Mouse (Mus musculus) left cerebral cortex, postnatal 4 days (tissue): ENCODE data around the gene Ncam1. TPM values are rescaled to one million over a fixed set of nuclear protein-coding genes. Genes with fewer than 3 reads are reported as not detected.
A peak's percentile ranks its signal among the peaks of the same experiment; 100 is the strongest.

Source experiments
- DNase-seq: peaks from one replicate; pipeline ENCODE4 v3.0.0-alpha.2; 2022
- intact Hi-C: fragments of 180-260 bp; cut with DNase I; formaldehyde crosslinking; loops from one replicate; pipeline ENCODE4 v1.15.1; 2025
- total RNA-seq, 2 experiments: library from RNA; stranded (reverse); gene quantifications; 2 replicates each; pipeline ENCODE4 v1.2.3; 2021

Gene Ncam1
- total RNA-seq, 2 experiments from 2014 or later = 1,041 to 1,075 TPM

- DNase-seq = peak; percentile 25
- intact Hi-C loops = no loop called here
Observed at GRCm38 (mm10) chr9:49757582-49757981, 41.1 kb downstream of the Ncam1 start.

- intact Hi-C loops = no loop called here
- no peak for DNase-seq
Observed at GRCm38 (mm10) chr9:49756725-49757124, 42.0 kb downstream of the Ncam1 start.

DNA sequence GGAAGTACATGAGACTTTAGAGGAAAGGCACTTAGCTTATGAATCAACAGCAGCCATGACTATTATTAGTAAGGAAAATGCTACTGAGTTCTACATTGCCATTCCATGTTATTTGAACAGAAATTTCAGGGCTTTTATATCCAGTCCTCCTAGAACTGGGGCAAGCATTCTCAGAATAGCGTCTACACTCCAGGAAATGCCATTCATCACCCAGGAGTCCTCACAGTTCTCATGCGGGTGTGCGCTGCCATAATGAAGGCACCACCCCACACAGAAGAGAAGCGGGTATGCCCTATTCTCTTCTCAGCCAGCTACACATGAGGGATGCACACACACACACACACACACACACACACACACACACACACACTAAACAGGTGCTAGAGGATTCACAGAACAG, 43.5 kb downstream of the Ncam1 start:
- no peak for DNase-seq
- intact Hi-C loops = no loop called here

DNA sequence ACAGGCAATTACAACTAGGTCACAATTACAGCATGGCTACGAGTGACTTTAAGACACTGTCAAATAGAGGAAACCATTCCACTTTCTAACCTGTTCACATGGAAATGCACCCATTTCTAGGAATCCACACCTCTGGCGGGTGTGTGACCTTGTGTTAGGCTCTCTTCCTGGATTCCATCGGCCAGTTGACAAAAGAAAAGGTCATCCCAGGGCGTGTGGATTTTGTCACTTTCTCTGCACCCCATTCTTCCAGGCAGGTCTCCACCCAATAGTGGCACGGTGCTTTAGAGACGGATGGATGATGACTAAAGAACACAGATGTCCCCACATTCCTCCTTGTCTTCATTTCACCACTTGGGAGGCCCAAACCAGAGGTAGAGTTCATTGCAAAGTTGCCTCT, 47.3 kb downstream of the Ncam1 start:
- intact Hi-C loops = no loop called here
- DNase-seq = no peak

GRCm38 (mm10) chr9:49746176-49746575, 52.5 kb downstream of the Ncam1 start:
- intact Hi-C loops = no loop called here
- DNase-seq = no peak

DNA sequence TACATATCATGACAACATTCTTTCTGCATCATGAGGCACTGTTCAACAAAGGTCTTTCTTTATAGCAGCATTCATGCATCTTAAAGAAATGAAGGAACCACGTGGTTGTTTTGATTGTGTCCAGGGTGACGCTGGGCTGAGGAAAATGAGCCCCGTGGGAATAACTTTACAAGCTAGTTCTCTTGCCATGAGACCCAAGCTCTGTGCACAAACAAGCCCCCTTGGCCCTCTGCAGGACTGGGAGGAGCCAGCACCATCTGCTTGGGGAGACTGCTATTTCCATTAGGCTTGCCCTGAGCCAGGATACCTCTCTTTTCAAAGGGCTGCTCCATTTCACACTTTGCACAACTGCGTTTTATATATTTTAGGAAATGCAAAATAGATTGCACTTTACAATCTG, 53.0 kb downstream of the Ncam1 start:
- intact Hi-C loops = no loop called here
- peak; percentile 60 for DNase-seq

DNA sequence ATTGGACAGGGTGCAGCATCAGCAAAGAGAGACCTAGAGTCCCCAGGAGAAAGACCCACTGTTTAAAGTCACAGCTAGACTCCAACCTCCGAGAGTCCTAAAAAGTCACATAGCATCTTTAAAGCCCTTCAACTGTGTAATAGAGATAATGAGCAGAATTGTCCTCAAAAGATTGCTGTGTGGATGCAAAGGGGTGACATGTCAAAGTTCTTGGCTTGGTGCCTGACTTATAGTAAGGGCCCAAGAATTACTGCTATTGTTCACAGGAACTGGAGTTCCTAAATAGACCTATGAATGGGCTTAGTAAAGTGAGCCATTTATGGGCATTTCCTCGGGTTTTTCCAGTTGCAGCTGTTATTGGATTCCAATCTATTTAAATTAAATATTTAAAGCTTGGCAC, 54.4 kb downstream of the Ncam1 start:
- intact Hi-C loops = no loop called here
- no peak for DNase-seq

DNA sequence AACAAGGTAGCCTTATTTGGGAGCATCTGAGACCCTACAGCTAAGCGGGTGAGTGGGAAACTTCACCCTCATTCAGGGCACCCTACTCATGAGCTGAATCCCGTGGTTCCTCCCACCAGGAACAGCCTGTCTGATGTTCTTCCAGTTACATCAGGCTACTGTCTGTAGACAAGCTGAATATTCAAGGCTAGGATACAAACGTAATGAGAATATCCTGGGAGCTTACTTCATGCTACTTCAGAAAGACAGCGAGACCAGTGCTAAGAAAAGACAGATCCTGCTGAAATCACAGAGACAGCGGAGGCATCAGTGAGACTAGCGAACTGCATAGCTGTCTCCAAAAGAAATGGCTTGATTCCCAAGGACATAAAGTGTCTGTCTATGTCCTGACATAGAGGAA, 58.8 kb downstream of the Ncam1 start:
- no peak for DNase-seq
- intact Hi-C loops = no loop called here

- intact Hi-C loops = no loop called here
- no peak for DNase-seq
Observed at GRCm38 (mm10) chr9:49738546-49738945, 60.2 kb downstream of the Ncam1 start.

GRCm38 (mm10) chr9:49737166-49737565, 61.6 kb downstream of the Ncam1 start:
- no peak for DNase-seq
- intact Hi-C loops = no loop called here

DNA sequence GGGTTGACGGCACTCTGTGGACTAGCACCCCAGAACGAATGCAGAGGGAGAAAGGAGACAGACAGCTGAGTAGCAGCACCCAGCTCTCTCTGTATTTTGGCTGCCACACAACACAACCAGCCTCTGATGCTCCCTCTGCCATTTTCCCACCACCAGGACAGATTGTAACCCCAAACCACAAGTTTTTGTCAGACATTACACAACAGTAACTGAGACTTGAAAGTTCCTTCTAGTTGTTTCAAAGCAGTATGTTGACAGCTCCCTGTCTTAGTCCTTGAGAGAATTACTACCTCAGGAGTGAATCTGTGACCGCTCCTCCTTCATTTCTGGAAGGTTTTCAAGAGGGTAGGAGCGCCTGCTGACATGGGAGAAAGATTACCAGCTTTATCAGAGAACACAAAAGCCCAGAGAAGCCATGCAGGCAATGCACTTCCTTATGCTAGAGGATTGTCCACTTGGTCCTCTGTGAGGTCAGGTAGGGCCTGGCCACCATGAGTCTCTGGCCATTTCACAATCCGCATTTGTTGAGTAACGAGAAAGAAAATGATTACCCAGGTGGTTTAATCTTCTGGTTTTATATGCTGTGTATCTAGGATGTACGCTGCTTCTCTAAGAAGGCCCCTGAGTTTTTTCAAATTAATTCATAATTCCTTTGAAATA, 64.2 kb downstream of the Ncam1 start:
- intact Hi-C loops = no loop called here

GRCm38 (mm10) chr9:49733726-49734125, 65.0 kb downstream of the Ncam1 start:
- intact Hi-C loops = no loop called here
- no peak for DNase-seq

More for the DNA sequence above, 64.2 kb downstream of the Ncam1 start:
- DNase-seq = no peak

DNA sequence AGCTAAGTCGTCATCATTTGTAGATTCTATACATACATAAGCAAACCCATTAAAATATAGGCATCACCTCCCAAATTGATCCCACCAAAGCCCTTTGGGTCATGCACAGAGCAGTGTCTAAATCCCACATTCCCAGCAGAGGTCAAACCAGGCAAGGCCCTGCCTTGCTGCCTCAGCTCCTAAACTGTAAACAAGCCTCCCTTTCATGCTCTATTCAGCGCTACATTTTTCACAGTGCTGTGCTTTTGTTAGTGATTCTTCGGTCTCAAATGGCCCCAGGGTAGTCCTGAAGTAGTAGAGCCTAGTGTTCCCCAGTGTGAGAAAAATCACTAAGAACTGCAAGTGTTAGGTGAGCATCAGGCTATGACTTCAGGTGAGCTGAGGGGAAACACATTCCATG, 69.2 kb downstream of the Ncam1 start:
- no peak for DNase-seq
- intact Hi-C loops = no loop called here

DNA sequence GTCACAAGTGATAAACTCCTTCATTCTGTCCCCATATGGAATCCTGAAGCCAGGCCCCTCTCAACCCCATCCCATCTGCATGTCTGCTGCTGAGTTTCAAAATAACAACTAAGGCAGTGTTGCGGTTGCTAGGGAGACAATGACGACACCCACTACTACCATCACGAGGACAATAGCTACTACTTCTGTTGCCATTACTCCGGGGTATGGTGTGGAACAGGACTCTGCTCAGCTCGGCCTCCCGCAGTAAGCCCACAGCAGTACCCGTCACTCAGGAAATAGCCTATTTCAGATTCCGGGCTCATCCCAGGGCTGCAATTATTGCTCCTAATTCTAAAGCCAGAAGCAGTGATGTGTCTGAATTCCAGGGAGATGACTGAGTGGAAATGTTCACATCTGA, 70.5 kb downstream of the Ncam1 start:
- intact Hi-C loops = no loop called here
- no peak for DNase-seq

GRCm38 (mm10) chr9:49722765-49723164, 76.0 kb downstream of the Ncam1 start:
- peak; percentile 48 for DNase-seq
- intact Hi-C loops = no loop called here

DNA sequence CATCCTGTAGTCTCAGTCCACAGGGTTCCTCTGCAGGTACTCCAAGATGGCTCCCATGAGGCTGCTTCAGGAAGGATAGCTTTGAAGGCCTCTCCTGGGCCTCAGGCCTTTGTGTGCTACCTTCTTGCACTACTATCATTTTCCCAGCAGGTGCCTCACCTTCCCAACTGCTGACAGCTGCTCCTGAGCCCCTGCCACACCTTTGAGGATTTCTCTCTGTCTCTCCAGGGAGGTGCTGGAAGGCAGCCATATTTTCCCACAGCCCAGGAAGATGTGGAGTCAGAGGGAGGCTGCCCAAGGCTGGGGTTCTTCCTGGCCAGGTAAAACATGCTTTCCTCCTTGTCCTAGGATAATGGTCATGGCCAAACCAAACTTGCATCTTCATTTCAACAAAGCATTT, 83.6 kb downstream of the Ncam1 start:
- intact Hi-C loops = no loop called here
- peak; percentile 18 for DNase-seq

DNA sequence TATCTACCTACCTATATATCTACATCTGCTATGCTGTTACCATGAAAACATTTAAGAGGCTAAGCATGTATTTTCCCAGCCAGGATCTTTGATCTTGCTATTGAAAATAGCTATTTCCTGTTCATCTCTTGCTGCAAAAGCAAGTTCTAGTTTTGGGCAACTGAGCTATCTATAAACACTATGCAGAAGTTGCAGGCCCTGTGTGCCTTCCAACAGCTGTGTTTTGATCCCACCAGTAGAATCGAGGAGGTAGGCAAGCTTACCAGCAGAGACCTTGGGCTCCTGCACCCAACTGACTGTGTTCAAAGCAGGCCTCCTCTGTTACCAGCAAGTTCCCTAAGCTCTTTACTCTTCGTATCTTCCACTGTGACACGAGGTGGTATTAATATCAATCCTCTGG, 84.6 kb downstream of the Ncam1 start:
- intact Hi-C loops = no loop called here

GRCm38 (mm10) chr9:49707646-49708045, 91.1 kb downstream of the Ncam1 start:
- intact Hi-C loops = no loop called here
- no peak for DNase-seq

More for the DNA sequence above, 84.6 kb downstream of the Ncam1 start:
- DNase-seq = no peak

DNA sequence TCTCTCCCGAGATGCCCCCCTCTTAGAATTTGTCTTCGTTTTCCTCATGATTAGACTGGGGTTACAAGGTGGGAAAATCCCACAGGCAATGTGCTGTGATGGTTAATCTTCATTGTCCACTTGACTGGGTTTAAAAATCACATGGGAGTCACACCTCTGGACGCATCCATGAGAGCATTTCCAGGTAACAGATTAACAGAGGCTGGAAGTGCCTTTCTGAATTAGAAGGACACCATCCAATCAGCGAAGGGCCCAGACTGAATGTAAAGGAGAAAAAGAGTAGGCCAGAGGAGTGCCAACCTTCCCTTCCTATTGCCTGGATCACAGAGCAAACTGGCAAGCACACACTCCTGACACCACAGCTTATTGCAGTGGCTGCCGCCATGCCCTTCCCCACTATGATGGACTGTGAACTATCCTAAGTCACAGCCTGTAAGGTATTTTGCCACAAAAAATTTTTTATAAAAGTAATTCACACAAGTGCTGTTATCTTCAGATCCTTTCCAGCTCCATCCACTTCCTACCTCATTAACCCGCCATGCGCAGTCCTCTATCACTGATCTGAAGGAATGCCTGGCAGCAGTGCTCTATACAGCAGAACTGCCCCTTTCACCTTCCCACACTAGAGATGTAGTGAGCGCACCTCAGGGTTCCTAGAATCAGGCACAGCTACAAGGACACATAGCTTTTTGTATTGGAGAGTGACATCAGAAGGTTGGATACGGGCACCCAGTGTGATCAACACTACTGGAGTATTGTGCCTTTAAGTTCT, 94.3 kb downstream of the Ncam1 start:
- DNase-seq = no peak
- intact Hi-C loops = no loop called here

DNA sequence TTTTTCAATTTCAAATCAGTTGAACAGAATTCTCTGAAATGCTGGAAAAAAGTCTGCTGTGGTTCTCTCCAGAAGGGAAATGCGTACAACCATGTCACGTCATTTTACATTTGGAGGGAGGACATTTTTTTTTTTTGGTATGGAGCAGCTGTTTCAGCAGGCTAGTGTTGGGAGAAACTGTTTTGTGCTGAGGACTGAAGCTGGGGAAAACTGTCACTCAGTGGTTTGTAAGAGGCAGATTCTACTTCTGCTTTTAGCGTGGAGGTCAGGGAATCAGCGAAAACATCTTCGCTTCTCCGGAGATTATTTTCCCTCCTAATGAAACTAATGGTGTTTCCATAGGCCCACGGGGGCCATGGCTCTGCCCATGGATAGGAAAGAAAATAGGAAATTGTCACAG, 103.4 kb downstream of the Ncam1 start:
- intact Hi-C loops = no loop called here
- DNase-seq = no peak

GRCm38 (mm10) chr9:49692791-49693190, 105.9 kb downstream of the Ncam1 start:
- intact Hi-C loops = no loop called here
- no peak for DNase-seq

GRCm38 (mm10) chr9:49691344-49691743, 107.4 kb downstream of the Ncam1 start:
- intact Hi-C loops = no loop called here
- no peak for DNase-seq
